Mouse (Mus musculus): ENCODE measurements around the gene Socs2. TPM values are rescaled to one million over a fixed set of nuclear protein-coding genes. Genes with fewer than 3 reads are reported as not detected.

Socs2 gene
- total and polyA plus RNA-seq, 3 experiments: 87.7 to 202 (median 136) TPM

GRCm38 (mm10) chr10:95445104-95446056, 28.4 kb upstream of the Socs2 start:
- Histone ChIP-seq H3K4me3 (ENCODE audit: low read depth, low read length) (no peak overlapping the region), H3K4me1 (ENCODE audit: insufficient read depth, low read depth, low read length) (peaks cover 2% of the 10 kb centered on the region; the same call in 1 of the 2 replicates), H3K9me3 (replicated peaks) (no peaks in the 10 kb centered on the region), H3K36me3 (replicated peaks) (no peaks in the 10 kb centered on the region), H3K27me3 (ENCODE audit: insufficient read depth, low read length) (peaks cover 17% of the 10 kb centered on the region)
- no peak for DNase-seq (ENCODE audit: low spot score)
- no peak for ATAC-seq (ENCODE audit: extremely low read depth, insufficient number of reproducible peaks, low FRiP score, poor library complexity, severe bottlenecking)
- TF ChIP-seq CTCF (IDR thresholded peaks at IDR 0.05; ENCODE audit: low read depth, low read length): no peak
- no peak for TF ChIP-seq POLR2AphosphoS5 (IDR thresholded peaks at IDR 0.05; ENCODE audit: insufficient replicate concordance, low read depth, low read length)
- TF ChIP-seq GATA1 (IDR thresholded peaks at IDR 0.05; ENCODE audit: borderline replicate concordance, low read length): no peak
- TF ChIP-seq GATA2 (IDR thresholded peaks at IDR 0.05; ENCODE audit: borderline replicate concordance, low read depth, low read length): no peak

- H3K4me3 ChIP-seq (ENCODE audit: low read depth, low read length): no peak overlapping the region
- H3K9me3 ChIP-seq (replicated peaks): no peaks in the 10 kb centered on the region
- peaks cover 4% of the 10 kb centered on the region for H3K4me1 ChIP-seq (ENCODE audit: insufficient read depth, low read depth, low read length)
- DNase-seq (ENCODE audit: low spot score) (no peak), ATAC-seq (ENCODE audit: extremely low read depth, insufficient number of reproducible peaks, low FRiP score, poor library complexity, severe bottlenecking) (no peak)
- peaks cover 17% of the 10 kb centered on the region for H3K27me3 ChIP-seq (ENCODE audit: insufficient read depth, low read length)
- TF ChIP-seq CTCF (IDR thresholded peaks at IDR 0.05; ENCODE audit: low read depth, low read length) (no peak), GATA2 (IDR thresholded peaks at IDR 0.05; ENCODE audit: borderline replicate concordance, low read depth, low read length) (no peak), GATA1 (IDR thresholded peaks at IDR 0.05; ENCODE audit: borderline replicate concordance, low read length) (no peak), POLR2AphosphoS5 (IDR thresholded peaks at IDR 0.05; ENCODE audit: insufficient replicate concordance, low read depth, low read length) (no peak), TAL1 (conservative IDR thresholded peaks at IDR 0.05; ENCODE audit: low read depth, low read length) (no peak)
- no peaks in the 10 kb centered on the region for H3K36me3 ChIP-seq (replicated peaks)
These were observed 25.4 kb upstream of the Socs2 start for GRCm38 (mm10) chr10:95442334-95442733.

DNA sequence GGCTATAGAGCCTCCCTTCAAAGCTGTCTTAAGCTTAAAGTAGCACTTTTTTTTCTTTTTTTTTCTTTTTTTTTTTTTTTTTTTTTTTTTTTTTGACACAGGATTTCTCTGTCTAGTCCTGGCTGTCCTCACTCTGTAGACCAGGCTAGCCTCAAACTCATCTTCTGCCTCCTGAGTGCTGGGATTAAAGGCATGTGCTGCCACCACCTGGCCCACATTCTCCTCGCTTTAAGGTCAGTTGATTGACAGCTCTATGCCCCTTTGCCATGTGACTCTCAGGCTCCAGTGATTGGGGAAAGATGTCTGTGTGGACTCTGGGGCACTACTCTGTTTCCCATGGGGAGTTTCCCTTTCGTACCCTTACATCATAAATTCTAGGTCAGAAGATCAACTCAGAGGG, 23.6 kb upstream of the Socs2 start:
- DNase-seq (ENCODE audit: low spot score) (no peak), ATAC-seq (ENCODE audit: extremely low read depth, insufficient number of reproducible peaks, low FRiP score, poor library complexity, severe bottlenecking) (no peak)

DNA sequence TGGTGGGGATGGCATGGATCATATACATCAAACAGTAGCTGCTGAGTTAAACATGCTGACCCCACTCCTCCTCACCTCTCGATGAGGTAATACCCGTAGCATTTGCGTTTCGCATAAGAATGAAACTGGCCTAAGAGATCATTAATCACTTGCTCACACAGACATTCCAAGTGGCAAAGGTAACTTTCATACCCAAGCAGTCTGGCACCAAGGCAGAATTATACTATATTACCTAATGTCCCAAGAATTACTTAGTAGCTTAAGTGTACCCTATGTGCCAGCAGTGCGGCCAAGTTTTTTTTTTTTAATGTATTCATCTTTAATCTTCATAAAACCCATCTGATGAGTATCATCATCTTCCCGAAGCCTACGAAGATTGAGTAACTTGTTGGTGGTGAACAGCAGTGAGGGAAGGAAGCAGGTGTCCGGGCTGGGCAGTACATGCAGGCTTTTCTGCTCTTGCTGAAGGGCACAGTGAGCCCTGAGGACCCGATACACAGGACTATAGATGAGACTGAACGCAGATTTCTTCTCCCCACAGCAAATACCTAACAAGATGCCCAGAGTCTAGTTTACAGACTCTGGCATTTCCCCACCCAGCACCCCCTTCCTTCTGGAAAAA, 22.8 kb upstream of the Socs2 start:
- Histone ChIP-seq H3K9me3 (replicated peaks) (no peaks in the 10 kb centered on the region), H3K4me3 (ENCODE audit: low read depth, low read length) (no peak overlapping the region), H3K27me3 (ENCODE audit: insufficient read depth, low read length) (peaks cover 18% of the 10 kb centered on the region), H3K36me3 (replicated peaks) (no peaks in the 10 kb centered on the region), H3K4me1 (ENCODE audit: insufficient read depth, low read depth, low read length) (peaks cover 4% of the 10 kb centered on the region)
- DNase-seq (ENCODE audit: low spot score) (no peak), ATAC-seq (ENCODE audit: extremely low read depth, insufficient number of reproducible peaks, low FRiP score, poor library complexity, severe bottlenecking) (no peak)
- TF ChIP-seq POLR2AphosphoS5 (IDR thresholded peaks at IDR 0.05; ENCODE audit: insufficient replicate concordance, low read depth, low read length) (no peak), GATA2 (IDR thresholded peaks at IDR 0.05; ENCODE audit: borderline replicate concordance, low read depth, low read length) (no peak), CTCF (IDR thresholded peaks at IDR 0.05; ENCODE audit: low read depth, low read length) (no peak), GATA1 (IDR thresholded peaks at IDR 0.05; ENCODE audit: borderline replicate concordance, low read length) (no peak)

More for the DNA sequence above, 23.6 kb upstream of the Socs2 start:
- Histone ChIP-seq H3K36me3 (replicated peaks) (no peaks in the 10 kb centered on the region), H3K27me3 (ENCODE audit: insufficient read depth, low read length) (peaks cover 25% of the 10 kb centered on the region), H3K9me3 (replicated peaks) (no peaks in the 10 kb centered on the region), H3K4me3 (ENCODE audit: low read depth, low read length) (no peak overlapping the region), H3K4me1 (ENCODE audit: insufficient read depth, low read depth, low read length) (peaks cover 4% of the 10 kb centered on the region)
- TF ChIP-seq GATA2 (IDR thresholded peaks at IDR 0.05; ENCODE audit: borderline replicate concordance, low read depth, low read length) (no peak), TAL1 (conservative IDR thresholded peaks at IDR 0.05; ENCODE audit: low read depth, low read length) (no peak), POLR2AphosphoS5 (IDR thresholded peaks at IDR 0.05; ENCODE audit: insufficient replicate concordance, low read depth, low read length) (no peak)

GRCm38 (mm10) chr10:95438941-95439340, 22.0 kb upstream of the Socs2 start:
- peaks cover 20% of the 10 kb centered on the region for H3K27me3 ChIP-seq (ENCODE audit: insufficient read depth, low read length)
- ATAC-seq (ENCODE audit: extremely low read depth, insufficient number of reproducible peaks, low FRiP score, poor library complexity, severe bottlenecking): no peak
- TF ChIP-seq POLR2AphosphoS5 (IDR thresholded peaks at IDR 0.05; ENCODE audit: insufficient replicate concordance, low read depth, low read length): no peak
- no peak for TF ChIP-seq GATA2 (IDR thresholded peaks at IDR 0.05; ENCODE audit: borderline replicate concordance, low read depth, low read length)
- TF ChIP-seq TAL1 (conservative IDR thresholded peaks at IDR 0.05; ENCODE audit: low read depth, low read length): no peak
- DNase-seq (ENCODE audit: low spot score): no peak
- H3K4me1 ChIP-seq (ENCODE audit: insufficient read depth, low read depth, low read length): peaks cover 4% of the 10 kb centered on the region
- no peak overlapping the region for H3K4me3 ChIP-seq (ENCODE audit: low read depth, low read length)
- no peaks in the 10 kb centered on the region for H3K9me3 ChIP-seq (replicated peaks)
- H3K36me3 ChIP-seq (replicated peaks): no peaks in the 10 kb centered on the region

DNA sequence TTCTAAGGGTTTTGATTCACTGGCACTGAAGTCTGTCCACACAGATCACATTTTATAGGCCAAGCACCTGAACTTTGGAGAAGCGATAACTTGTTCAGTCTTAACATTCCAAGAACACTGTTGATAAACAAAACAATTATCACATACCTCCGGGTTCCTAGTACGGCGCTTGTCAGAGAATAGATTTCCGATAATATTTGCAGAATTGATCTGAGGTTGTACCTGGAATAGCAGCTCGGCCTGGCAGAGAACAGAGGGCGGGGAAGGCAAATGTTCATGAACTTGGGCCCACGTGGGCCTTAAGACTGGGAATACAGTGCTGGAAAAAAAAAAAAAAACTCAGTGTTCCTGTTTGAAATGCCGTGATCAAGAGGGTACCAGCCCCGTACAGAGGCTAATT, 13.3 kb upstream of the Socs2 start:
- no peak for ATAC-seq (ENCODE audit: extremely low read depth, insufficient number of reproducible peaks, low FRiP score, poor library complexity, severe bottlenecking)
- Histone ChIP-seq H3K4me1 (ENCODE audit: insufficient read depth, low read depth, low read length) (peaks cover 5% of the 10 kb centered on the region; the same call in 1 of the 2 replicates), H3K36me3 (replicated peaks) (no peaks in the 10 kb centered on the region), H3K27me3 (ENCODE audit: insufficient read depth, low read length) (peaks cover 38% of the 10 kb centered on the region), H3K9me3 (replicated peaks) (no peaks in the 10 kb centered on the region), H3K4me3 (ENCODE audit: low read depth, low read length) (no peak overlapping the region)
- no peak for TF ChIP-seq CTCF (IDR thresholded peaks at IDR 0.05; ENCODE audit: low read depth, low read length)
- TF ChIP-seq GATA1 (IDR thresholded peaks at IDR 0.05; ENCODE audit: borderline replicate concordance, low read length): no peak
- TF ChIP-seq GATA2 (IDR thresholded peaks at IDR 0.05; ENCODE audit: borderline replicate concordance, low read depth, low read length): no peak
- no peak for TF ChIP-seq POLR2AphosphoS5 (IDR thresholded peaks at IDR 0.05; ENCODE audit: insufficient replicate concordance, low read depth, low read length)
- TF ChIP-seq TAL1 (conservative IDR thresholded peaks at IDR 0.05; ENCODE audit: low read depth, low read length): no peak
- DNase-seq (ENCODE audit: low spot score): no peak

Data from G1E (cell line).